Mouse (Mus musculus) right cerebral cortex, postnatal 14 days (tissue): ENCODE data around the gene 4930469K13Rik.

Experiments used
- DNase-seq: peaks from one replicate; pipeline ENCODE4 v3.0.0; 2022

4930469K13Rik gene

GRCm38 (mm10) chr11:33974341-33975040 is 123.9 kb downstream of the 4930469K13Rik start:
- DNase-seq: no peak

DNA sequence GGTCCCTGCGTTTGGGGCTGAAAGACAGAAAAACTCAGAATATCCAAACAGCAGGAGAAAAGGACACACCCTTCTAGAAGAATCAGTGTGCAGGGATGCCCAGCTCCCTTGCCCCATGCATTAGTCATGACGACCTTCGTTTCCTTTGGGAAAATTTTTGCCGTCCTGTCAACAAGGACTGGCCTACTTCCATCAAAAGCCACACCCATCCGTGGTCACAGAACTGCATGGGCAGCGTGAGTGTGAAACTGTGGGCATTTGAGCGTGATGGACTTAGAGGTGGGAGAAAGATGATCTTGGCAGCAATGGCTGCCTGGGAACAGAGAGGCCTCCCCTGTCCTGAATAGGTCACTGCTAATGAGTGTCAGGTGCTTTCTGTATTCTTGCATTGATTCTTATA is 126.2 kb downstream of the 4930469K13Rik start:
- no peak for DNase-seq

- no peak for DNase-seq
Measured at GRCm38 (mm10) chr11:33969199-33969598, 129.2 kb downstream of the 4930469K13Rik start.

GRCm38 (mm10) chr11:33967708-33968107 is 130.6 kb downstream of the 4930469K13Rik start:
- no peak for DNase-seq

DNA sequence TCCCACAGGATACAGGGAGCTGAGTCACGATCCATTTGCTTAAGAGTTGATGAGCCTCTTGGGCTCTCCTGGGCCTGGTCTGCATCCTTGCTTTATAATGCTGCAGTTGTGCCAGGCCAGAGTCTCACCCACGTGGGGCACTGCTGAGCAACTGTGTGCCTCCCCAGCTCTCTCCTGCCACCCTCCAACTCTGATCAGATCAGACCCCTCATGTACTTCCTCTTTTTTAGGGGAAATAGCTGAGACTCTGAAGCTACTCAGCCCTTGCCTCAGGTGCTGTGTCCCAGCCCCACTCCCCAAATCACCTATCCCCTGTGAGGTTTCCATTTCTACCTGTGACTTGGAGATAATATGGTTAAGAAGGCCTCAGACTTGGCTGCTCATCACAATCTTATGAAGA is 133.0 kb downstream of the 4930469K13Rik start:
- DNase-seq: no peak

DNA sequence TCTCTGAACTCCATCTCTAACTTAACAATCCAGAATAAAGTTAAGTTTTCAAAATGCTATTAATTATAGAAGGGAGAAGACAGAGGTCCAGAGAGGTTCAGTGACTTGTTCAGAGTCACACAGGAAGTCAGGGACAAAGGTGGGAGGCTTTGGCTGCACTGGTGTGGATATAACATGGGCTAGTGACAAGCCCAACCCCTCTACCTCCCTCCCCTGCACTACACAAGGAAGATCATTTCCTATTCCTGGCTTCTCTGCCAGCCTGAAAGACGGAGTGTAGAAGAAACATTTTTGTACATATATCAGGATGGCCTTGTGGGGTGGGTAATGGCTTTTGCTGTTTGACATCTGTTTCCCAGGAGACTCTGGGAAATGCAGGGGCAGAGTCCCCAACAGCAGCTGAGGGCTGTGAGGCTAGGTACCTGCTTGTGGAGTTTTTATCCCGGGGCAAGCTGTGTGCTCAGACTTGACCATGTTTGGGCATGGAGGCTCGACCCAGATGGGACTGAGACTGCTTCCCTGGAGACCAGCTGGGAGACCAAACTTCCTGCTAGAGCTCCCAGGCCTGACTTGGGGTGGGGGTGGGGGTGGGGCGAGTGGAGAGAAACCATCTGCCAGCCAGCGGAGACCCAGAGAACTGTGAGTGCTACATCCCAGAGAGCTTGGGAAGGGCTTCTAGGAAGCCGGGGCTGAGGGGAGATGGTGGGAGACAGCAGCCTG is 135.5 kb downstream of the 4930469K13Rik start, which contains the start of gene Kcnmb1:
Gene Kcnmb1, plus strand, starts transcription at position 326 of the 720 bp plus-strand sequence.
- DNase-seq: no peak

GRCm38 (mm10) chr11:33962178-33962577 is 136.2 kb downstream of the 4930469K13Rik start:
- no peak for DNase-seq

- DNase-seq: peak; percentile 37
Measured at GRCm38 (mm10) chr11:33958713-33959112, 139.6 kb downstream of the 4930469K13Rik start.

DNA sequence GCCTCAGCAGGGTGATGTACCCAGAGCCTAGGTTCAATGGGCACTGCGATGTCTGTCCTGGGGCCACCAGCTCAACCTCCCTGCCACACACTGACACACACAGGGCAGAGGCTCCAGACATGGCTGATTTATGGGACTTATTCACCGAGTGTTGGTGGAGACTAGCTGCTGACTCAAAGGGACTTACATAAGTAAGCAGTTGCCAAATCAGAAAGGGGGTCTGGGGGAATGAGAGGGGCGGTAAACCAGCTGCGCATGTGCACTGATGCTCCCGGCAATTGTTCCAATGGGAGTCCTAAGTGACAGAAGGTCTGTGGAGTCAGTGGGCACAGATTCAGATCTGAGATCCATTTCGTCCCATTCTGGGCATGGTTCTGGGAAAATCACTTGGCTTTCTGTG is 140.8 kb downstream of the 4930469K13Rik start:
- no peak for DNase-seq

GRCm38 (mm10) chr11:33956623-33957022 is 141.7 kb downstream of the 4930469K13Rik start:
- DNase-seq: no peak

DNA sequence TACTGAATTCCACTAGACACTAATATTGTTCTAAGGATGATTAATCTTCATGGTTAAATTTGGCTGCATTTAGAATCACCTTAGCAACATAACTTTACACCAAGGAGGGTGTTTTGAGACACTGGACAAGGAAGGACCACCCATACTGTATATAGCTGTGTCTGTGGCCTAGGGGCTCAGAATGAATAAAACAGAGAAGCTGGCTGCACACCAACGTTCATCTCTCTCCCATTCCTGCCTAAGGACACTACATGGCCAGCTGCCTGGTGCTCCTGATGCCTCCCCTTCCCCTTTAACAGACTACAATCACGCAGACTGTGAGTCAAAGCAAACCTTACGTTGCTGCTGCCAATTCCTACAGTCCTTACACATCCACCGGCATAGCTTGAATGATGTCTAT is 142.4 kb downstream of the 4930469K13Rik start:
- DNase-seq: no peak

DNA sequence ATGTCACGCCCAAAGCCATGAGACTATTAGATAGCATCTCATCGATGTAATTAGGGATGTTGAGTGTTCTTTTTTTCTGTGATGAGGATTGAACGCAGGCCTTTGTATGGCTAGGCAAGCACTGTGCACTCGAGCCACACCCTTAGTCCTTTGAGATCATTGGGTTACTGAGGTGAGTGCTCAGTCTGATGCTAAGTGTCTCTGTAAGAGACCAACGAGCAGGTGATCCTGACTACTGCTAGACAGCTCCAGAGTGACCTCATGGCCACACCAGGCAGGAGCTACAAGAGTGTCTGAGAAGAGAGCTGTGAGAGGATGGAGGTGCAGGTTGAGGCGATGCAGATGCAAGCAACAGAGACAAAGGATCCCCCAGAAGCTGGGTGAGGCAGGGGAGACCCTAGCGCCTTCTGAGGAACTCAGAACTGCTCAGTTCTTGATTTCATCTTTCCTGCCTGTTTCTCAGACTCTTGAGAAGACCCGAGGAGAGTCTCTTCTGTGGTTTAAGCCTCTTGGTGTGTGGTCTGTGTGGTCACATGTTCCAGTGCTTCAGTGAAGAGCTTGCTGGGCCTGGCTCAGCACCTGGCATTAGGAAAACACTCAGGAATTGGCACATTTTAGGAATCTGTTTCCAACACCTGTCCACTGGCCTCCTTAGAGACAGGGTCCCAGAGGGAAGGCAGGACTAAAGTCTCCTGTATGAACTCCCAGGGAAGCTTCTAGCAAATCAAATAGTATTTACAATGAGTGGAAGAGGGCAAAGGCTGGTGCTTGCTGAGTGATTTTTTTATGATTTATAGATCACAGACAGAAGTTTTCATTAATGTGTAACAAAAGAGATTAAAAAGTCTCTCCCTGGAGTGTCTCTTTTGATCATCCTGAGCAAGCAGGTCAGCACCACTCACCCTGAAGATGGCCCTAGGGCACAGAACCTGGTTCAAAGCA is 146.4 kb downstream of the 4930469K13Rik start:
- no peak for DNase-seq

- no peak for DNase-seq
Measured at GRCm38 (mm10) chr11:33951155-33951554, 147.2 kb downstream of the 4930469K13Rik start.

GRCm38 (mm10) chr11:33946501-33946900 is 151.9 kb downstream of the 4930469K13Rik start:
- DNase-seq: no peak

DNA sequence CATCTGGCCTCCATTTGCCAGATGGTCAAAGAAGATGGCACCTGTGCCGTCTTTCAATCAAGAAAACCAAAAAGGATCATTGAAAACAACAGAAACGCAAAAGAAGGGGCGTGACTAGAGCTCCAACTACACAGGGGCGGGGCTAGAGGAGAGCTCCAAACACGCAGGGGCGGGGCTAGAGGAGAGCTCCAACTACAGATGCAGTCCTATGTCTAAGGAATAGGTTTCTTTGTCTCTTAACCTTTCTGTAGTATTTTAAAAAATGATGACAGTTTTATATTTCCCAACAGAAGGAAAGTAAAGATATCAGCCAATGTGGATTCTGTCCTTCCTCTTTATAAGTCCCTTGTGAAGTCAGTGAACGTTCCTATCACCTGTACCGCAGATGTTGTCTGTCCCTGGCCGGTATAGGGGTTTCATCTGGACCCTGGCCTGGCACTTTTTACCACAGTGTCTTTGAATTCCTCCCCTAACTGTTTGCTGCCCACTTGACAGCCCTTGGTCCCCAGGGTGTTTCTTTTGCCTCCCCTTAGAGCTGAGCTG is 153.5 kb downstream of the 4930469K13Rik start:
- no peak for DNase-seq

DNA sequence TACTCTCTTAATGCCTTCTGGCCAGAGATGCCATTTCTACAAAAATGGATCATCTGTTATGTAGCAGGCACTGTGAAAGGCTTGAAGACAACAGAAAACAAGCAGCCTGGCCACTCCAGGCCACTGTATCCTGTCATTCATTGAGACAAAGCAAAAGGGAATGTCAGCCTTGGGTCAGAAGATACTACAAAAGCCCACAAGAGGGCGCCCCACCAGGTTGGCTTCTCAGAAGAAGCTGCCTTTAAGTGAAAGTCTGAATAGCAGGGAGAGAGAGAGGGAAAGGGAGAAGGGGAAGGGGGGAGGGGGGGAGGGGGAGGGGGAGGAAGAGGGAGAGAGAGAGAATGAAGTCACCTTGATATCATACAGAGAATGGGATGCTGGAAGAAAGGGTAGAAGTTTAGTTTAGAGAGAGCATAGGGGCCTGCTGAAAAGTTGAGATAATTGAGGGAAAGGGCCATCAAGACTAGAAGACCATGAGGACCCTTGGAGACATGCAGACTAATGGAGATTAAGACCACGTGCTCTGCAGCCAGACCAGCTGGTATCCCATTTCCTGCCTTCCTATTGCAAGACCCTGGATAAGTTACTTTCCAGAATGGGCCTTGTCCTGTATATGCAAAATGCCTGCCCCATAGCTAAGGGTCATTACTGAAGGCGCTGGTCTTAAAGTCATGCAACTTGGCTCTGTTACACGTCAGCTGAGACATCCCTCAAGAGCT is 154.1 kb downstream of the 4930469K13Rik start:
- DNase-seq: no peak

GRCm38 (mm10) chr11:33943565-33943964 is 154.8 kb downstream of the 4930469K13Rik start:
- no peak for DNase-seq

GRCm38 (mm10) chr11:33939456-33940113 is 158.8 kb downstream of the 4930469K13Rik start:
- no peak for DNase-seq

GRCm38 (mm10) chr11:33938561-33939274 is 159.6 kb downstream of the 4930469K13Rik start:
- DNase-seq: no peak

GRCm38 (mm10) chr11:33937641-33938040 is 160.7 kb downstream of the 4930469K13Rik start:
- no peak for DNase-seq

DNA sequence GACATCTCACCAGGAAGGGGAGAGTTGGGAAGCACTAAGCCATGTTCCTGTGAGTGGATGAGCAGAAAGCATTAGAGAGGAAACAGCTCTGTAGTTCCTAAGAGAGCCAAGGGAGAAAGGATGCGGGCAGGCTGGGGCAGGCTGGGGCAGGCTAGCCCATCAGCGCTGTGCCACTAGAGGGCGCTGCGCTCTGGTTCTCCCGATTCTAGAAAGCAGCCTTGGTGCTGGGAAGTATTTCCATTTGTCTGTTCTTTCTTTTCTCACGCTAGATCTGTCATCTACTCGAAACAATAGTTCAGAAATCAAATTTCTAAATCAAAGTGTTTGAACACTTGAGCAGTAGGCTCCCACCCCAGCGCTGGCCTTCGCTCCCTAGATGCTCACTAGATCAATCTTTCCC is 164.1 kb downstream of the 4930469K13Rik start:
- DNase-seq: no peak
